Mouse (Mus musculus) spleen, adult 2 months (tissue): ENCODE measurements around the gene Cab39. TPM values are rescaled to one million over a fixed set of nuclear protein-coding genes. Genes with fewer than 3 reads are reported as not detected.

Experiments
- DNase-seq, 2 experiments: peaks; one replicate each; pipeline versions ENCODE4 v3.0.0 to v3.0.0-alpha.2; 2012 to 2021; ENCODE audit warnings: low spot score in 2 of 2, low read depth in 1 of 2
- H3K27ac ChIP-seq: fragments of 200-500 bp; 2 replicates; pipeline ENCODE4 v1.5.1; 2012; ENCODE audit warnings: low read length, inconsistent platforms; ENCODE audit not compliant: insufficient read depth
- H3K27me3 ChIP-seq: fragments of 200-500 bp; 2 replicates; pipeline ENCODE4 v1.6.1; 2012; ENCODE audit warnings: mild to moderate bottlenecking, moderate library complexity, low read length, inconsistent platforms; ENCODE audit not compliant: control insufficient read depth, insufficient read depth
- H3K36me3 ChIP-seq: fragments of 200-500 bp; 2 replicates; pipeline ENCODE4 v1.6.1; 2012; ENCODE audit warnings: mild to moderate bottlenecking, low read length, inconsistent platforms; ENCODE audit not compliant: control insufficient read depth, insufficient read depth
- H3K4me1 ChIP-seq: fragments of 200-500 bp; 2 replicates; pipeline ENCODE4 v1.6.1; 2011; ENCODE audit warnings: inconsistent platforms; ENCODE audit not compliant: control insufficient read depth, insufficient read depth, insufficient read length
- H3K4me3 ChIP-seq: fragments of 200-500 bp; 2 replicates; pipeline ENCODE4 v1.5.1; 2011; ENCODE audit warnings: mild to moderate bottlenecking, inconsistent platforms; ENCODE audit not compliant: insufficient read depth, insufficient read length; ENCODE audit errors: extremely low read depth
- CTCF ChIP-seq: fragments of 200-500 bp; IDR thresholded peaks from 2 replicates; pipeline ENCODE4 v1.5.1; 2011; ENCODE audit warnings: mild to moderate bottlenecking, inconsistent platforms; ENCODE audit not compliant: insufficient read depth, insufficient read length, insufficient replicate concordance; ENCODE audit errors: extremely low read depth
- POLR2A ChIP-seq: fragments of 200-500 bp; IDR thresholded peaks from 2 replicates; pipeline ENCODE4 v1.6.1; 2011; ENCODE audit warnings: low read depth, low read length, inconsistent platforms
- whole genome bisulfite sequencing: fragments of 180-500 bp; shearing (Covaris S2); methylation state at CpG from one replicate; pipeline ENCODE4 v1.1.7; 2018; 5-methylcytosine and 5-hydroxymethylcytosine counted together
- polyA plus RNA-seq: library from polyadenylated mRNA; depleted of rRNA; stranded (reverse); fragments of >200 nt; gene quantifications from 2 replicates; pipeline ENCODE4 v1.2.3, GENCODE M21; 2012

The Cab39 gene
- polyA plus RNA-seq, 1 experiment, result 25.0 TPM

DNA sequence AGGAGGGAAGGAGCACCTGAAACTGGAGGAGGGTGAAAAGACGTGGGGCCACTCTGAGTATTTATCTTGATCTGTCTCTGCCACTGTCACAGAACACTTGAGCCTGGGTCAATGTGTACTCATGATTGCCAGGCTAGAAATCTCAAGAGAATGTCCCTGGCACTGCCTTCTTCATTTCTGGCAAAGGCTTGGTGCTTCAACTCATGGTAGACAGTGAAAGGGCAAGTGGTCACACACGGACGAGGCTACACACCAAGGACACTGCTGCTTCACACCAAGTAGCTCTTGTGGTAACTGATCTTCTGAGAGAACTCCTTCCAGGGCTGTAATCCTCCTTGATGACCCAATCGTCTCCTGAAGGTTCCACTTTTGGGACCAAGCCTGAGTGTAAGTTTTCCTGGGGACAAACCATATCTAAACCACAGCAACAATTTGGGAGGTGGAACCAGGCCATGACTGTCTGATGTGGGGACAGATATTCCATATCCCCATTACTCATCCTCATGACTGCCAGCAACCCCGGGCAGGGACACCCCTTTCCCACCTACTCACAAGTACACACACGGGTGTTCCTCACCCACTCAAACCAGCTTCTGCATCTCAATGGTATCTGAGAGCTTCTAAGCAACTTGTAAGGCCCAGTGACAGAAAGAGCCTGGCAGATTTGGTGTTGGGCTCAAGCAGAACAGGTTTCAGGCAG is 35.6 kb upstream of the Cab39 start:
- H3K4me3 ChIP-seq, result no peak overlapping the region
- no peak for DNase-seq
- no peaks in the 10 kb centered on the region for H3K36me3 ChIP-seq
- peaks cover 4% of the 10 kb centered on the region; the same call in 1 of the 2 replicates for H3K4me1 ChIP-seq
- no peaks in the 10 kb centered on the region for H3K27me3 ChIP-seq
- H3K27ac ChIP-seq, result no peak overlapping the region
- WGBS, result 66% methylated on average over 6 of the region's 6 CpGs
- no peak for TF ChIP-seq POLR2A
- TF ChIP-seq CTCF, result no peak

DNA sequence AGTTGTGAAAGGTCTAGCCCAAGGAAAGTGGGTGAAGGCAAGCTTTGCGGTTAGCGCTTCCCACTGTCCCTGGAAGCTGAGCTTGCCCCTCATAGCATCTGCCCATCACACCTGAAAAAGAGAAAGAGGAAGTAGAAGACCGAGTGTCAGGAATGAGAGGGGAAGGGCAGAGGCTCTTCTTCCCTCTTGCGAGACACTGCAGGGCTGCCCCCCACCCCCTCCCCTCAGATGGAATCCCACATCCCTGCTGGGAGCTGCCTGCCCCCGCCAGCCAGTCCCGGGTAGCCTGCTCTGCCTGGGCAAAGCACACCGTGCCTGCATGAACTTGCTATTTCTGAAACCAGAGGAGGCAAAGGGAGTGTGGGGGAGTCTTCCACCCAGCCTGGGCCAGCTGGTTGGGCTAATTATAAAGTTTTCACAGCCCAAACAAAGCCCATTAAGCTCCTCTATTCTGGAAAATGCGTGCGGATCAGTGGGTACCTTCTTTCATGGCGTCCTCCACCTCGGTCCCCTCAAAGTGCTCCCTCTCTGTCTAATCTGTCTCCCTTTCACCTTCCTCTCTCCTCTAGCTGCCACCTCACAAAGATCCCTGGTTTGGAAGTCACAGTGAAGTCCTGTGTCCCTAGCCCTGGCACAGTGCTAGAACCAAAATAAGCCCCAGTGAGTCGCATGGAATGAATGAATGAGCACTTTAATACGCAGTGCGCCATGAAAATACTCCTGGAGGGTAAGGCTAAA is 34.8 kb upstream of the Cab39 start:
- Histone ChIP-seq H3K27ac (no peak overlapping the region), H3K4me3 (no peak overlapping the region), H3K27me3 (no peaks in the 10 kb centered on the region), H3K36me3 (no peaks in the 10 kb centered on the region), H3K4me1 (peaks cover 4% of the 10 kb centered on the region; the same call in 1 of the 2 replicates)
- WGBS, result 40% methylated on average over 14 of the region's 14 CpGs
- TF ChIP-seq CTCF (no peak), POLR2A (no peak)
- DNase-seq, result no peak

DNA sequence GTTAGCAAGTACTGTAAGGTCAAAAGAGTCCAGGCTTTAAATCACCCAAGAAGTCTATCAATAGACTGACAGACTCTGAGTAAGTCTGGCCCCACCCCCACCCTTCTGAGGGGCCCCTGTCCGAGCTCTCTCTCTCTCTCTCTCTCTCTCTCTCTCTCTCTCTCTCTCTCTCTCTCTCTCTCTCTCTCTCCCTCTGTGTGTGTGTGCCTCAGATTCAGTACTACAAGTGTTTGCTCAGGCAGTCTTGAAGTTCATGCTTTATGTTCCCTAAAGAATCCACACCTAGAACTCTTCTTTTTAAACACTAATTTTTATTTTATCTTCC is 34.3 kb upstream of the Cab39 start:
- no peaks in the 10 kb centered on the region for H3K36me3 ChIP-seq
- no peaks in the 10 kb centered on the region for H3K27me3 ChIP-seq
- H3K4me3 ChIP-seq, result no peak overlapping the region
- no peak for DNase-seq
- WGBS, result 53% methylated on average over 1 of the region's 1 CpGs
- no peak overlapping the region for H3K27ac ChIP-seq
- H3K4me1 ChIP-seq, result peaks cover 4% of the 10 kb centered on the region; the same call in 1 of the 2 replicates
- TF ChIP-seq CTCF, result no peak
- no peak for TF ChIP-seq POLR2A

DNA sequence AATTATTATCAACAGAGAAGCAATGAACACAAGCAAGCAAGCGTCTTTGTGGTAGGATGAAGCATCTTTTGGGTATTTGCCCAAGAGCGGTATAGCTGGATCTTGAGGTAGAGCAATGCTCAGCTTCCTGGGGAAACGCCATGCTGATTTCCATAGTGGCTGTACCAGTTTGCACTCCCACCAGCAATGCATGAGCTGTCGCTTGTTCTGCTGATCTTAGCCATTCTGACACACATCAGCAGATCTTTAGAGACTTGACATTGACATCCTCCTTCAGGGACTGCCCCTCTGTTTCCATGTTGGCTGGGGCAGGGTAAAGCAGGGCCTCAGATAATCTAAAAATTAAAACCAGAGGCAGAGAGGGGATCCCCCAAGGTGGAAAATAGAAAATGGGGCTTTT is 31.6 kb upstream of the Cab39 start:
- TF ChIP-seq CTCF (no peak), POLR2A (no peak)
- peak in 1 of 2 experiments; percentile 26 for DNase-seq
- Histone ChIP-seq H3K27ac (no peak overlapping the region), H3K4me3 (no peak overlapping the region), H3K36me3 (no peaks in the 10 kb centered on the region), H3K4me1 (peaks cover 4% of the 10 kb centered on the region; the same call in 1 of the 2 replicates), H3K27me3 (no peaks in the 10 kb centered on the region)
- WGBS, result 70% methylated on average over 4 of the region's 4 CpGs

DNA sequence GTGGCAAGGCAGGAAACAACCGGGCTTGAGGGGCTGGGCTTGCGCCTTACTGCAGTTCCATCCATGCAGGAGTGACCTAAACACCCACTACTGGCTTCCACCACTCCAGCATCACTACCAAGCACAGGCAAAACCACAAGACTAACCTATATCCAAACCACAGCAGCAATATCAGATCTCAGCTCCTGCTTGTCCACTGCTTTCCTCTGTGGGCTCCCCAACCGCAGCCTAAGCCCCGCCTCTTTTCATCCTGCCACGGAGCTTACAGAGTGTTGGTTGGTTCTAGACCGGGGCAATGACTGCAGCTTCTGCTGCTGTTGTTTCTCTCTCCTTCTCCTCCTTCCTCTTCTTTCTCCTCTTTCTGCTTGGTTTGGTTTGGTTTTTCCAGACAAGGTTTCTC is 29.9 kb upstream of the Cab39 start:
- no peak for DNase-seq
- WGBS, result 23% methylated on average over 6 of the region's 6 CpGs
- Histone ChIP-seq H3K27ac (no peak overlapping the region), H3K36me3 (no peaks in the 10 kb centered on the region), H3K4me1 (peaks cover 2% of the 10 kb centered on the region; the same call in 1 of the 2 replicates), H3K4me3 (no peak overlapping the region), H3K27me3 (no peaks in the 10 kb centered on the region)
- TF ChIP-seq CTCF (no peak), POLR2A (no peak)

DNA sequence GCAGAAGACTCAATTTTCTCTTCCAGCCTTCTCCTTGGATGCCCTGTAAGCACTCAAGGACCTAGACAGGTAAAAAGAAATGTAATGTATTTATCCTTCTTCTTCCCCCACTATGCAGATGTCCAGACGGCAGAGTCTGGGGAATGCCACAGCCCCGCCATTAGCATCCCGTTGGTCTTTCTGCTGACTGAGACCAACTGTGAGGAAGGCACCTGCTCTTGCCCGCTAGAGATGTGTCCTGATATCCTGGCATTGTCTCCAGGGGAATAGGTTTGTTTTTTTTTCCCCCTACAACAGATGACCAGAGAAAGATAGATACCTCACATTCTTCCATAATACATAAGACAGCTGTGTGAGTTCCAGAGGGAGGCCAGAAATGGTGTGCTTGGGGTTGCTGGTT is 28.9 kb upstream of the Cab39 start:
- Histone ChIP-seq H3K36me3 (no peaks in the 10 kb centered on the region), H3K27me3 (no peaks in the 10 kb centered on the region), H3K27ac (no peak overlapping the region), H3K4me3 (no peak overlapping the region), H3K4me1 (peaks cover 2% of the 10 kb centered on the region; the same call in 1 of the 2 replicates)
- DNase-seq, result no peak
- TF ChIP-seq POLR2A (no peak), CTCF (no peak)
- 75% methylated on average over 4 of the region's 4 CpGs for WGBS

DNA sequence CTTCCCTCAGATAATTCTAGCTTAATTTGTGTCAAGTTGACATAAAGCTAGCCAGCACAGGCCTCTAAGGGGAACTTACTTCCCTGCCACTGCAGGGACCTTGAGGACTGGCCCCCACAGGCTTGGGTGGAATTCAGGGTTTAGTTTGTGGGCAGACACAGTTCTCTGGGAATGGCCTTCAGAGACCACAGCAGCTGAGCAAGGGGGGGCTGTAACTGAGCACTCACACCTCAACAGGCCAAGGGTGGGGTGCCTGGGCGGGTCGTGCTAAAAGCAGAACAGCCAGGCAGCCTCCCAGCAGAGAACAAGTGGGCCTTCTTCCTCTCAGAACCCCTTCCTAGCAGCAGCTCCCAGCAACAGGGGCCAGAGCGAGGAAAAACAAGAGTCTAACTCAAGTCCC is 27.1 kb upstream of the Cab39 start:
- Histone ChIP-seq H3K27me3 (no peaks in the 10 kb centered on the region), H3K4me1 (peaks cover 2% of the 10 kb centered on the region; the same call in 1 of the 2 replicates), H3K36me3 (no peaks in the 10 kb centered on the region), H3K4me3 (no peak overlapping the region), H3K27ac (no peak overlapping the region)
- TF ChIP-seq POLR2A (no peak), CTCF (no peak)
- DNase-seq, result no peak
- 52% methylated on average over 3 of the region's 3 CpGs for WGBS
